Mouse (Mus musculus): ENCODE results near the gene Dhx16. TPM values are rescaled to one million over a fixed set of nuclear protein-coding genes. Genes with fewer than 3 reads are reported as not detected.
A peak's percentile ranks its signal among the peaks of the same experiment; 100 is the strongest.

The Dhx16 gene
- polyA plus RNA-seq, 1 experiment from 2014 or later, result 36.8 TPM

DNA sequence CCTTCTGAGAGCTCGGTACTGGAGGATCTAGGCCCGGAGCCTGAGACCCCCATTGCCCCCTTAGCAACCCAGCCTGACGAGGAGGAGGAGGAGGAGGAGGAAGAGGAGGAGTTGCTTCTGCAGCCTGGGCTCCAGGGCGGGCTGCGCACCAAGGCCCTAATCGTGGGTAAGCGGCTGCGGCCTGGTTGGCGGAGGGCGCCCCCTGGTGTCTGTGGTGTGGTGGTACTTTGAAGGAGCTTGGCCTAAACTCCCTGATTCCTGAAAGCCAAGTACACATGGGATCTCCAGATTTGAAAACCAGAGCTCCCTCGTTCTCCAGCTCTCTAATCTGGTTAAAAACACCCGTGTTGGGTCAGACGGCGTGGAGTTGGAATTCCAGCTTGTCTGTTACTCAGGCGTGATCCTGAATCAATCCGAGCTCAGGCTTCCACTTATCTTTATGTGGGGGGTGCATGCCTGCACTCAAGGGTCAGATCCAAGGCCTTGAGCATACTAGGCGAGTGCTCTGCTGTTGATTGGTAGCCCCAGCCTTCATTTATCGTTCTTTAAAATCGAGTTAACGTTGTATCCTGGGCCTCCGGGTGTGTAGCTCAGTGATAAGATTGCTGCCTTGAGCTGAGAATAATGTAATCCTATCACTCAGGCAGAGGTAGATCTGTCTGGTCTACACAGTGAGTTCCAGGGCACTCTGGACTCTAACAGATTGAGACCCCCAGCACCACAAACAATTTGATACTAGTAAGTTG is 5.7 kb upstream of the Dhx16 start:
- Histone ChIP-seq H3K4me1 (peaks cover 32% of the 10 kb centered on the region), H3K4me3 (no peak overlapping the region), H3K27me3 (no peaks in the 10 kb centered on the region), H3K4me2 (no peak overlapping the region), H3K27ac (peak overlapping the region; percentile 40; the same call in 1 of the 2 replicates), H3K36me3 (peaks cover 26% of the 10 kb centered on the region), H3K9ac (no peak overlapping the region), H3K9me3 (no peaks in the 10 kb centered on the region)
- 31% methylated on average over 21 of the region's 21 CpGs for WGBS
- no peak for ATAC-seq (ENCODE audit: insufficient number of reproducible peaks, low FRiP score, low TSS enrichment, low read depth)

DNA sequence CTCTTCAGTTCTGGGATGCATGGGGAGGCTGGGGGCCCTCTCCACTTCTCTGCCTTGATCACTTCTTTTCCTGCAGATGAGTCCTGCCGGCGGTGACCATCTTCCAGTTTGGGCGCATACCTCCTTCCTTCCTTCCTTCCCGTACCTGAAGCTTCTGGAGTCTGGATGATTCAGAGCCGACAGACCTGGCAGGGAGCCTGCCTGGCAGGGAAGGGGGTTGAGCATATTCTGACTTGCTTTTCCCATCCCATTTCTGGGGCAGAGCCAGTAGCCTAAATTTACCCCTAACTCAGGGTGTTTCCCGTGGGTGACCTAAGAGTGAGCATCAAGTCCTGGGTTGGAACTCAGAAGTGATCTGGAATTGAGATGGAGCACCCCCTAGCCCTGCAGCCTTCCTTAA is 4.9 kb upstream of the Dhx16 start:
- Histone ChIP-seq H3K9me3 (no peaks in the 10 kb centered on the region), H3K4me3 (no peak overlapping the region), H3K27ac (no peak overlapping the region), H3K4me2 (no peak overlapping the region), H3K27me3 (no peaks in the 10 kb centered on the region), H3K4me1 (peaks cover 24% of the 10 kb centered on the region), H3K36me3 (peaks cover 26% of the 10 kb centered on the region), H3K9ac (no peak overlapping the region)
- WGBS, result 81% methylated on average over 6 of the region's 6 CpGs
- no peak for ATAC-seq (ENCODE audit: insufficient number of reproducible peaks, low FRiP score, low TSS enrichment, low read depth)

DNA sequence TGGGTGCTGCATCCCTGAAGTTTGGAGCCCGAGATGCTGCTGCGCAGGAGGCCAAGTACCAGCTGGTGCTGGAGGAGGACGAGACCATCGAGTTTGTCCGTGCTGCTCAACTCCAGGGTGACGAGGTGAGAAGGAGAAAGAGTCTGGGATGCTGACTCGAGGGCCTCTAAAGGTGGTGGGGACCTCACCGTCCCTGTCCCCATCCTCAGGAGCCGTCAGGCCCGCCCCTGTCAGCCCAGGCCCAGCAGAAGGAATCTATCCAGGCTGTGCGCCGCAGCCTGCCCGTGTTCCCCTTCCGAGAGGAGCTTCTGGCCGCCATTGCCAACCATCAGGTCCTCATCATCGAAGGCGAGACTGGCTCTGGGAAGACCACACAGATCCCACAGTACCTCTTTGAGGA is 3.3 kb downstream of the Dhx16 start:
- Histone ChIP-seq H3K4me2 (no peak overlapping the region), H3K4me3 (no peak overlapping the region), H3K9ac (no peak overlapping the region), H3K27me3 (no peaks in the 10 kb centered on the region), H3K27ac (no peak overlapping the region), H3K9me3 (no peaks in the 10 kb centered on the region), H3K4me1 (peaks cover 13% of the 10 kb centered on the region), H3K36me3 (peaks cover 63% of the 10 kb centered on the region)
- WGBS, result 87% methylated on average over 17 of the region's 17 CpGs
- ATAC-seq (ENCODE audit: insufficient number of reproducible peaks, low FRiP score, low TSS enrichment, low read depth), result no peak

DNA sequence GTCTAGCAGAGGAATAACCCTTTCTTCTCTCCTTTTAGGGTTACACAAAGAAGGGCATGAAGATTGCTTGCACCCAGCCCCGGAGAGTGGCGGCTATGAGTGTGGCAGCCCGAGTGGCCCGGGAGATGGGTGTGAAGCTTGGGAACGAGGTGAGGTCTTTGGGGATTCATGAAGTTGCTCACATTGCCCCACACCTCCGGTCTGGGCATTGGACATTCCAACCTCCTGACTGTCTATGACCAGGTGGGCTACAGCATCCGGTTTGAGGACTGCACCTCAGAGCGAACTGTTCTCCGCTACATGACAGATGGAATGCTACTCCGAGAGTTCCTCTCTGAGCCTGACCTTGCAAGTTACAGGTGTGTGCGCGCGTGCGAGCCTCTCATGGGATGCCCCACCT is 4.2 kb downstream of the Dhx16 start:
- Histone ChIP-seq H3K27ac (no peak overlapping the region), H3K9ac (no peak overlapping the region), H3K4me1 (peaks cover 13% of the 10 kb centered on the region), H3K4me3 (no peak overlapping the region), H3K9me3 (no peaks in the 10 kb centered on the region), H3K4me2 (no peak overlapping the region), H3K27me3 (no peaks in the 10 kb centered on the region), H3K36me3 (peaks cover 71% of the 10 kb centered on the region)
- WGBS, result 93% methylated on average over 14 of the region's 14 CpGs
- no peak for ATAC-seq (ENCODE audit: insufficient number of reproducible peaks, low FRiP score, low TSS enrichment, low read depth)

DNA sequence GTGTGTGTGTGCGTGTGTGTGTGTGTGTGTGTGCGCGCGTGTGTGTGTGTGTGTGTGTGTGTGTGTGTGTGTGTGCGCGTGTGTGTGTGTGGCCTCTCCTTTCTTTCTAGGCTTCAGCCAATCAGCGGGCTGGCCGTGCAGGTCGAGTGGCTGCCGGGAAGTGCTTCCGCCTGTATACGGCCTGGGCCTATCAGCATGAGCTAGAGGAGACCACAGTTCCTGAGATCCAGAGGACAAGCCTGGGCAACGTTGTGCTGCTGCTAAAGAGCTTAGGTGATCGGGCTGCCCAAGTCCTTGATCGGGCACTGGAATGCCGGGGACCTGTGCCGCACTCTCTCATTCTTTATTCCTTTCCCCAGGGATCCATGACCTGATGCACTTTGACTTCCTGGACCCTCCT is 8.1 kb downstream of the Dhx16 start:
- ATAC-seq (ENCODE audit: insufficient number of reproducible peaks, low FRiP score, low TSS enrichment, low read depth), result no peak
- H3K4me2 ChIP-seq, result no peak overlapping the region
- H3K36me3 ChIP-seq, result peaks cover 93% of the 10 kb centered on the region

DNA sequence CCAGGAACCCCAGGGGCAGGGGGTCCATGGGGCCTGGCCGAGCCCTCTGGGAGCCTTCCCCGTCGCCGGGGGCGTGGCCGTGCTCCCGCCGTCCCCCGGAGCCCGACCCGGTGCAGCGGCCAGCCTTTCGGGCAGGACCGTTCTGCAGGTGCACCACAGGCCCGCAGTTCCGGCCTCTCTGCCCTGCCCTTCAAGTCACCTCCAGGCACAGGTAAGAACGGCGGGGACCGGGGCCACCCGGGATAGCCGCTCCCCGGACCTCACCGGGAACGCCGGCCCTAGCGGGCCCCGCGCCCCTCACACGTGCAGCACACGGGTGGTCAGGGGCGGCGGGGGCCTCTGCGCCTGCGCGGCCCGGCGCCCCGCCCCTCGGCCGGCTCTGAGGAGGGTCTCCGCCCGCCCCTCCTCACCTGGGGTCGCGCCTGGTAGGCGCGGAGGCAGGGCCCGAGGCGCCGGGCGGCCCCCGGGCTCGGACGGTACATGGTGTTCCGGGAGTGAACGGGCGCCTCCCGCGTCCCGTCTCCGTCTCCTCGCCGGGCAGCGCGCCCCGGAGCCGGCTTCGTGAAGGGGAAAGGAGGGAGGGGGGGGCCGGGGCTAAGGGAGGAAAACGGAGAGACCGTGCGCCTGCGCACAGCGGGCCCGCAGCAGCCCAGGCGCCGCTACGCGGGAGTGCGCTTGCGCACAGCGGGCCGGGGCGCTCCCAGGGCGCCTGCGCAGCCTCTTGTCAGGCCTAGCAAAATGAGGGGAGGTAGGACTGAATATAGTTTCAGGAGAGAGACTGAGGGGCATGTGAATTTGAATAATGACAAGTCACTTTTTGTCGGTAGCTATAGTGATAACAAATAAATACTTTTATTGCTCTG is 17.4 kb downstream of the Dhx16 start, which contains the start of gene 2310061I04Rik:
TSS of gene 2310061I04Rik (minus strand) at position 651 of the 863 bp plus-strand sequence.
- Histone ChIP-seq H3K4me1 (peaks cover 18% of the 10 kb centered on the region), H3K27ac (peak within 1 kb of the TSS; percentile 86), H3K27me3 (no peaks in the 10 kb centered on the region), H3K4me2 (peak within 1 kb of the TSS; percentile 98), H3K9ac (peak within 1 kb of the TSS; percentile 79), H3K36me3 (peaks cover 56% of the 10 kb centered on the region), H3K4me3 (peak within 1 kb of the TSS; percentile 84), H3K9me3 (no peaks in the 10 kb centered on the region)
- WGBS, result under 1% methylated on average over 86 of the region's 86 CpGs
- ATAC-seq (ENCODE audit: insufficient number of reproducible peaks, low FRiP score, low TSS enrichment, low read depth), result peak; percentile 90

More for the DNA sequence above, 8.1 kb downstream of the Dhx16 start:
- Histone ChIP-seq H3K4me1 (no peaks in the 10 kb centered on the region), H3K9me3 (no peaks in the 10 kb centered on the region), H3K9ac (no peak overlapping the region), H3K27me3 (no peaks in the 10 kb centered on the region), H3K27ac (no peak overlapping the region), H3K4me3 (no peak overlapping the region)
- WGBS, result 87% methylated on average over 14 of the region's 17 CpGs

DNA sequence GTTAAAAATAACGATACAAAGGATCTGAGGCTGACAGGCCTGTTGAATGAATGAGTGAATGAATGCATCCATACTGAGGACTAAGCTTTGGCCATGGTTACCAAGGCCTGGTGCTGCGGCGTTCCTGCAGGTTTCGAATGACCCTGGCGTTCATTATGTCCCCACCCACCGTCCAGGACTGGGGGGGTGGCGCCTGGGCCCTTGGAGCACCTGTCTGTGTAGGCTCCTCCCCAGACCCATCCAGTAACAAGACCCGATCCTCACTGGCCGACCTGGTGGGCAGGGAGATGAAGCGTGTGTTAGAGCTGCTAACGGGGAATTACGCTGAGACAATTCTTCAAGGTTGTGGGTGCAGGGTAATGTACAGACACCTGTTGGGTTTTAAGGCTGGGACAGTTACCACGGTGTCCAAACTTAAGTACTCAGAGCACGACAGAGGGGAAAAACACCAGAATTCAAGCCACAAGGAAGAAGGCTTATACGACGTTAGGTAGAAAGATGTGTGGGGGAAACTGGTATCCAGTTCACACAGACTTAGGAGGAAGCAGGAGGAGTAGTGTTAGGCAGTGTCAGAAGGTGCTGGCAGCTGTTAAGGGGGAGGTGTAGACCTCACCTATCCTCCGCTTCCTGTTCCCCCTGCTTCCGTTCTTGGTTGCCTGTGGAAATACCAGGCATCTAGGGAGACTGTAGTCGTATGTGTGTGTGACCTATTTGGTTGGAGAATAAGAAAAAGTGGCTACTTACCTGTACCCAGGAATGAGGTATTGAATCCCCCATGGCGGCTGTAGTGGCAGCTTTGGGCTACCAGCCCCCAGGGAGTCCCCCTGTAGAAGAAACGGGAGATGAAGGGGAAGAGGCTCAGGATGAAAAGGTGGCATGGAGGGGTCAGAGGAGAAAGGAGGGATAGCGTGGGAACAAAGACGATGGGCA is 18.3 kb downstream of the Dhx16 start:
- peak overlapping the region; percentile 84 for H3K4me3 ChIP-seq
- ATAC-seq (ENCODE audit: insufficient number of reproducible peaks, low FRiP score, low TSS enrichment, low read depth), result 0 out of 2 replicates have a peak, but pooled peaks have one; percentile 21

DNA sequence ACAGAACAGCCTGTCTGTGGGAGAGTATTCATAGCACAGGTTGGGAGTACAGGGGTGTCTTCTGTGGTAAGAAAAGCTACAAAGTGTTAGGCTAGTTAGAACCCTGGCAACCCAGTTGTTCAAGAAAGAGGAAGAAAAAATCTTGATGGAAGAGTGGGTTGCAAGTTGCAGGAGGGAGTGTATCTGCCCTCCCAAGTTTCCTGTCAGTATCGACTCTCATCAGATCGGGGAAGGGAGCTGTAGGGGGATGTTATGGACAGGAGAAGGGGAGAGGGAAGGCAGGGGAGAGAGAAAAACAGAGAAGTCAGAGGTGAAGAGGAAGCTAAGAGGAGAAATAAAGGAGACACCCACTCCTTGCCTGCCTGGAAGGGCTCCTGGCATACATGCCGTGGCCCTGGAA is 21.0 kb downstream of the Dhx16 start:
- WGBS, result 89% methylated on average over 3 of the region's 3 CpGs
- no peaks in the 10 kb centered on the region for H3K9me3 ChIP-seq
- no peak overlapping the region for H3K4me3 ChIP-seq
- ATAC-seq (ENCODE audit: insufficient number of reproducible peaks, low FRiP score, low TSS enrichment, low read depth), result no peak
- H3K4me1 ChIP-seq, result peaks cover 18% of the 10 kb centered on the region
- no peak overlapping the region for H3K9ac ChIP-seq
- H3K36me3 ChIP-seq, result peaks cover 57% of the 10 kb centered on the region
- no peak overlapping the region for H3K4me2 ChIP-seq
- no peaks in the 10 kb centered on the region for H3K27me3 ChIP-seq
- H3K27ac ChIP-seq, result no peak overlapping the region

More for the DNA sequence above, 18.3 kb downstream of the Dhx16 start:
- Histone ChIP-seq H3K4me1 (peaks cover 18% of the 10 kb centered on the region), H3K9ac (0 out of 2 replicates have a peak overlapping the region, but pooled peaks have one; percentile 26), H3K27ac (peak overlapping the region; percentile 43; the same call in 1 of the 2 replicates), H3K36me3 (peaks cover 54% of the 10 kb centered on the region), H3K4me2 (peak overlapping the region; percentile 98), H3K27me3 (no peaks in the 10 kb centered on the region), H3K9me3 (no peaks in the 10 kb centered on the region)
- 37% methylated on average over 23 of the region's 23 CpGs for WGBS

DNA sequence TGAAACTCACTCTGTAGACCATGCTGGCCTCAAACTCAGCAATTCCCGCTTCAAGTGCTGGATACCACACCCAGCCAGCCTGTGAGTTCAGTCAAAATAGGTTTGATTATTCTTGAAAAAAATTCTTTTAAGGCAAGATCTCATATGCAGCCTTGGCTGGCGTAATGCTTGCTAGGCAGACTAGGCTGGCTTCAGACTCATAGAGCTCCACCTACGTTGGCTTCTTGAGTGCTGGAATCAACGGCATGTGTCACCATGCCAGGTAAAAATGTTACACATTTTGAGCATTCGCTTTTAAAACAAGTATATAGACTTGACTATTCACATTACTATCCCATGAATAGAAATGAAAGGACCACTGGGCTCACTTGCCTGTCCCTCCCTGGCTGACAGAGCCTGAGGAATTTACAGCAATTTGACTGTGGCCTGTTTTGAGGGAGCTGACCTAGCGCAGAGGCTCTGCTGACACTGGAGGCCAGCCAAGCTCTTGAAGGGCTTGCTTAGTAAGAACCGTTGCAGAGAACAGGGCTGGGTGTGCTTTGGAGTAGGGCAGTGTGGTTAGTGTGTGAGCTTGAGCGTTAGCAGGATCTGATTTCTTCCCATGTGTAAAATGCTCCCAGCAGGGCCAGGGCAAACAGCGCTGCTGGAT is 23.8 kb downstream of the Dhx16 start:
- no peaks in the 10 kb centered on the region for H3K27me3 ChIP-seq
- no peak for ATAC-seq (ENCODE audit: insufficient number of reproducible peaks, low FRiP score, low TSS enrichment, low read depth)
- peaks cover 11% of the 10 kb centered on the region for H3K4me1 ChIP-seq
- H3K27ac ChIP-seq, result peak overlapping the region; percentile 54; the same call in 1 of the 2 replicates
- WGBS, result 81% methylated on average over 9 of the region's 9 CpGs
- no peak overlapping the region for H3K9ac ChIP-seq
- peaks cover 79% of the 10 kb centered on the region for H3K36me3 ChIP-seq
- H3K4me2 ChIP-seq, result no peak overlapping the region
- no peak overlapping the region for H3K4me3 ChIP-seq
- no peaks in the 10 kb centered on the region for H3K9me3 ChIP-seq

DNA sequence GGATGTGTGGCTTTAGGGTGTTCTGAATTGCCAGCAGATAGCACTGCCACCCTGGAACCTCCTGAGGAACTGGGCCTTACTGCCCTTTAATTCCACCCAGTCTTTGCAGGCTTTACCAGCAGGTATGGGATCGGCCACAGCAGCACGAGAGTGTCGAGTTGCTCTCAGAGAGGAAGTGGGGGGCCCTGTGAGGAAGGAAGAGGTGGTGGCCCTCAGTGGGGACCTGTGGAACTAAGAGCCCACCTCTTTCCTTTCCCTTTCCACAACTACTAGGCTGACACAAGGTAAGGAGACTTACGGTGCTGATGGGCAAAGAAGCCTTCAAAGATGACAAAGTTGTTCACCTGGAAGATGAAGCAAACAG is 24.4 kb downstream of the Dhx16 start:
- H3K27me3 ChIP-seq, result no peaks in the 10 kb centered on the region
- peaks cover 80% of the 10 kb centered on the region for H3K36me3 ChIP-seq
- peak overlapping the region; percentile 54 for H3K27ac ChIP-seq
- 82% methylated on average over 4 of the region's 4 CpGs for WGBS
- ATAC-seq (ENCODE audit: insufficient number of reproducible peaks, low FRiP score, low TSS enrichment, low read depth), result no peak
- peaks cover 17% of the 10 kb centered on the region for H3K4me1 ChIP-seq
- H3K9me3 ChIP-seq, result no peaks in the 10 kb centered on the region
- H3K4me2 ChIP-seq, result no peak overlapping the region
- H3K4me3 ChIP-seq, result no peak overlapping the region
- no peak overlapping the region for H3K9ac ChIP-seq

DNA sequence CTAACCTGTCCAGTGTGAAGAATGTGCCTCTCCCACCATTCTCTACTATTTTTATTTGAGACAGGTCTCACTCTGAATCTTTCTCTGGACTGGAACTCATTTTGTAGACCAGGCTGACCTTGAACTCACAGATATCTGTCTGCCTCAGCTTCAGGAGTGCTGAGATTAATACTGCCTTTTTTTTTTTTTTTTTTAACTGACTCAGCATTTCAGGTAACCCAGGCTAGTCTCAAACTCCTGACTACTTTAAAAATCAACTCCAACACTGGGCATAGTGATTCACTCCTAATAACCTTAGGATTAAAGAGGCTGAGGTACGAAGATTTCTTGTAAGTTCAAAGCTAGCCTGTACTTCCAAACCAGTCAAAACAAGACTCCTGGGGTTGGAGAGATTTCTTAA is 26.0 kb downstream of the Dhx16 start:
- H3K36me3 ChIP-seq, result peaks cover 65% of the 10 kb centered on the region
- WGBS, result 91% methylated on average over 1 of the region's 1 CpGs

More for the DNA sequence above, 26.0 kb downstream of the Dhx16 start:
- no peak for ATAC-seq (ENCODE audit: insufficient number of reproducible peaks, low FRiP score, low TSS enrichment, low read depth)
- H3K27ac ChIP-seq, result no peak overlapping the region
- H3K4me2 ChIP-seq, result no peak overlapping the region
- no peak overlapping the region for H3K9ac ChIP-seq
- no peak overlapping the region for H3K4me3 ChIP-seq
- H3K4me1 ChIP-seq, result peaks cover 27% of the 10 kb centered on the region
- H3K9me3 ChIP-seq, result no peaks in the 10 kb centered on the region
- H3K27me3 ChIP-seq, result no peaks in the 10 kb centered on the region

All from limb, embryonic 15.5 days (tissue).